Mouse (Mus musculus) myocyte (in vitro differentiated cells): ENCODE measurements at regions not wholly inside any gene's neighbourhood (a gene's known extent, or its start where the extent isn't known, plus 50 kb on each side); places are given as distances from the start of the nearest gene placed in this dataset.

Source experiments
- H3K27me3 ChIP-seq: one replicate; pipeline ENCODE4 v1.6.1; 2011; ENCODE audit not compliant: control insufficient read depth, insufficient read depth, insufficient read length
- H3K36me3 ChIP-seq: one replicate; pipeline ENCODE4 v1.6.1; 2011; ENCODE audit not compliant: control insufficient read depth, insufficient read depth
- H3K4me2 ChIP-seq: one replicate; pipeline ENCODE4 v1.6.1; 2011; ENCODE audit warnings: low read depth, control low read depth
- H3K4me3 ChIP-seq: one replicate; pipeline ENCODE4 v1.5.1; 2011; ENCODE audit warnings: mild to moderate bottlenecking, control low read depth, moderate library complexity
- H3K79me2 ChIP-seq: one replicate; pipeline ENCODE4 v1.6.1; 2011; ENCODE audit not compliant: control insufficient read depth, insufficient read depth
- H3ac ChIP-seq: one replicate; pipeline ENCODE4 v1.6.1; 2011; ENCODE audit not compliant: control insufficient read depth, insufficient read length
- CEBPB ChIP-seq: IDR thresholded peaks from 2 replicates; pipeline ENCODE4 v1.6.1; 2011; ENCODE audit warnings: mild to moderate bottlenecking, moderate library complexity; ENCODE audit not compliant: poor library complexity, insufficient read depth, severe bottlenecking
- E2F4 ChIP-seq: IDR thresholded peaks from one replicate; pipeline ENCODE4 v1.6.1; 2011; ENCODE audit warnings: mild to moderate bottlenecking, control low read depth, moderate library complexity; ENCODE audit not compliant: insufficient read depth
- MAX ChIP-seq: IDR thresholded peaks from one replicate; pipeline ENCODE4 v1.6.1; 2011; ENCODE audit warnings: low read depth, mild to moderate bottlenecking, control low read depth
- MYOD1 ChIP-seq, 3 experiments: IDR thresholded peaks; one replicate each; pipeline ENCODE4 v1.6.1; 2011; ENCODE audit warnings: control low read depth in 2 of 3, low read depth in 2 of 3, mild to moderate bottlenecking in 2 of 3, moderate library complexity in 1 of 3; ENCODE audit not compliant: insufficient read length in 2 of 3, control insufficient read depth in 1 of 3
- MYOG ChIP-seq, 3 experiments: IDR thresholded peaks; one replicate each; pipeline ENCODE4 v1.6.1; 2011; ENCODE audit warnings: control low read depth in 2 of 3, low read depth in 2 of 3, mild to moderate bottlenecking in 2 of 3; ENCODE audit not compliant: insufficient read length in 2 of 3, control insufficient read depth in 1 of 3, insufficient read depth in 1 of 3
- POLR2A ChIP-seq: IDR thresholded peaks from one replicate; pipeline ENCODE4 v1.6.1; 2011; ENCODE audit warnings: low read depth, mild to moderate bottlenecking, control low read depth, moderate library complexity; ENCODE audit not compliant: insufficient read length
- POLR2AphosphoS2 ChIP-seq: IDR thresholded peaks from one replicate; pipeline ENCODE4 v1.6.1; 2011; ENCODE audit warnings: low read depth, control low read depth; ENCODE audit not compliant: insufficient read length
- REST ChIP-seq: IDR thresholded peaks from one replicate; pipeline ENCODE4 v1.6.1; 2011; ENCODE audit warnings: mild to moderate bottlenecking, control low read depth, moderate library complexity; ENCODE audit not compliant: insufficient read depth, insufficient read length
- SRF ChIP-seq: IDR thresholded peaks from one replicate; pipeline ENCODE4 v1.6.1; 2011; ENCODE audit warnings: low read depth; ENCODE audit not compliant: control insufficient read depth, insufficient read length
- TCF12 ChIP-seq: IDR thresholded peaks from one replicate; pipeline ENCODE4 v1.6.1; 2011; ENCODE audit warnings: mild to moderate bottlenecking, control low read depth; ENCODE audit not compliant: poor library complexity, insufficient read depth, severe bottlenecking
- TCF3 ChIP-seq: IDR thresholded peaks from one replicate; pipeline ENCODE4 v1.6.1; 2011; ENCODE audit warnings: low read depth, control low read depth; ENCODE audit not compliant: insufficient read length
- USF1 ChIP-seq: IDR thresholded peaks from one replicate; pipeline ENCODE4 v1.6.1; 2011; ENCODE audit warnings: low read depth, mild to moderate bottlenecking, control low read depth, moderate library complexity

DNA sequence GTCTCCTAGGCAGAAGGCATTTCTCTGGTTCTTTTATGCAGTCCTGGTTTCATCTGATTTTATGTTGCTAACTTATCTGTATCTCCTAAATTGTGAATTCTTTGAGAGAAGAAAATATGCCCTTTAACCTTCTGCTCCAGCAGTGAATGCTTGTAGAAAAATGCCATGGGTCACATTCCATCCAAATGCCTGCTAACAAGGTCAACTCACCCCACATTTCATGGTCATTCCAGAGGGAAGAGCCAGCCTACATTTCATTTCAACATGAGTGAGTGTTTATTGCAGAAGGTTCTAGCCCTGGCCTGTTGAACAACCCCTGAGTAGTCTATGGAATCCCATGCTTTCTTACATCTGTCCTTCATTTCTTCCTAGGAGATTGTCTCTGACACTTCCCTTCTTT, 147.7 kb downstream of the Erv3 start:
- TF ChIP-seq CEBPB (no peak), MYOD1 (IDR thresholded peaks at IDR 0.05; ENCODE audit: control insufficient read depth in 1 of 3, insufficient read length in 2 of 3, low read depth in 2 of 3) (no peak), TCF12 (no peak), POLR2A (no peak), TCF3 (no peak), MYOG (IDR thresholded peaks at IDR 0.05; ENCODE audit: control insufficient read depth in 1 of 3, insufficient read depth in 1 of 3, insufficient read length in 2 of 3, low read depth in 2 of 3) (no peak), SRF (no peak), E2F4 (no peak), POLR2AphosphoS2 (no peak), REST (no peak)
- Histone ChIP-seq H3K27me3 (no peaks in the 10 kb centered on the region), H3K4me2 (no peak overlapping the region), H3K79me2 (no peaks in the 10 kb centered on the region), H3K4me3 (no peak overlapping the region), H3ac (no peak overlapping the region), H3K36me3 (no peaks in the 10 kb centered on the region)

DNA sequence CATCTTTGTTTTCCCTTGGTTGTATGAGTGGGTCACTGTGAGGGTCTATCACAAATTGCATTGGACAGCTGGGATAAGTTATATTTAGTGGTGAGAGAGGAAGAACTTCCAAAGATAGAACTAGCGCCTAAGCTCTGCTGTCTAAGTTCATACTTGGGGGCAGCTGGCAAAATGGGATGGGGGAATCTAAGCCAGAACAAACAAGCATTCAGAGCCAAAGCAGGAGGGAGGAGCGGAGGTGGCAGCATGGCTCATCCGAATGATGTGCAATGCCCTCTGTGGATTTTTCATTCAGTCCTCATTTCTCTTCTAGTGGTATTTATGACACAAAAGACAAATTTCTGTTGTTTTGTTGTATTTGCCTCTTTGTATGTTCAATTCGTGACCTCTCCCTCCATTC, 144.5 kb upstream of the Adra1d start:
- Histone ChIP-seq H3K4me2 (peak overlapping the region; percentile 7), H3K79me2 (no peaks in the 10 kb centered on the region), H3K27me3 (no peaks in the 10 kb centered on the region), H3K36me3 (no peaks in the 10 kb centered on the region), H3ac (no peak overlapping the region), H3K4me3 (no peak overlapping the region)
- TF ChIP-seq REST: no peak
- TF ChIP-seq POLR2AphosphoS2: no peak
- TF ChIP-seq MAX: no peak
- TF ChIP-seq SRF: no peak
- no peak for TF ChIP-seq E2F4

DNA sequence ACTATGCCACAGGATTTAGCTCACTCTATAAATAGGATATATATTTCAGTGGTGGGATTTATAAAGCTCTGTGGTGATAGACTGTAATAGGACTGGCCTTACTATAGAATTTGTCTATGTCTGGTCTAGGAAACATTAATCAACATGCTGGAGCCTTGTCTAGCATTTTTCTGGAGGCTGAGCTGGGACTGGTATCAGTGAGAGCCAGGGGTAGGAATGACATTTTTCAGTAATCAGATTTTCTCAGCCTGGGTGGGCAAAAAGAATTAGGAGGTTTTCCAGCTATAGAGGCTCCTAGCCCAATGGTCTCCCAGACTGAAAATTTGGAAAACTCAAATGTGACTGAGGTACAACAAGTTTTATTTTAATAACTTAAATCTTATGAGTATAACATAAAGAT, 142.3 kb upstream of the Adra1d start:
- H3K4me3 ChIP-seq: no peak overlapping the region
- TF ChIP-seq E2F4: no peak
- TF ChIP-seq MYOG (IDR thresholded peaks at IDR 0.05; ENCODE audit: control insufficient read depth in 1 of 3, insufficient read depth in 1 of 3, insufficient read length in 2 of 3, low read depth in 2 of 3): no peak
- no peak for TF ChIP-seq TCF12
- no peak for TF ChIP-seq MAX
- no peak for TF ChIP-seq CEBPB
- no peak for TF ChIP-seq MYOD1 (IDR thresholded peaks at IDR 0.05; ENCODE audit: control insufficient read depth in 1 of 3, insufficient read length in 2 of 3, low read depth in 2 of 3)
- no peak for TF ChIP-seq TCF3
- TF ChIP-seq USF1: no peak
- TF ChIP-seq POLR2AphosphoS2: no peak
- no peak for TF ChIP-seq POLR2A
- no peak for TF ChIP-seq REST
- TF ChIP-seq SRF: no peak
- H3K79me2 ChIP-seq: no peaks in the 10 kb centered on the region
- H3K27me3 ChIP-seq: no peaks in the 10 kb centered on the region
- peak overlapping the region; percentile 42 for H3K4me2 ChIP-seq
- no peak overlapping the region for H3ac ChIP-seq
- no peaks in the 10 kb centered on the region for H3K36me3 ChIP-seq

DNA sequence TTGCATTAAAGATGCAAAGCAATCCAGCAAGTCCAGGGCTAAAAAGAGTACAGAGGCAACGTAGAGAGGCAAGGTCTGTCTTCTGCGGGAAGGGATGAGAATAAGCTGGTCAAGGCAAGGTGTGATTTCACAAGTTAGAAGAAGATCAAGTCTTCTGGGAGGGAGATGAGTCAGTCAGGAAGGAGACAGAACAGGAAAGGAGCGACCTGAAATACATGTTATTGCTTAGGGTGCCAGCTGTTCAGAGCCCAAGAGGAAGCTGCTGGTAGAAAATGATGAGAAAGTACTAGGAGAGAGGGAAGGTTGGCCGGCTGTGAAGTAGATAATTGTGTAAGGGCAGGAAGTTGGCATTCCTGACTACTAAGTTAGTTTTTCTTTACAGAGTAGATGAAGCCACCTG, 140.1 kb upstream of the Adra1d start:
- no peaks in the 10 kb centered on the region for H3K79me2 ChIP-seq
- no peaks in the 10 kb centered on the region for H3K27me3 ChIP-seq
- TF ChIP-seq REST: no peak
- no peak overlapping the region for H3ac ChIP-seq
- no peak overlapping the region for H3K4me2 ChIP-seq
- H3K4me3 ChIP-seq: no peak overlapping the region
- no peaks in the 10 kb centered on the region for H3K36me3 ChIP-seq

DNA sequence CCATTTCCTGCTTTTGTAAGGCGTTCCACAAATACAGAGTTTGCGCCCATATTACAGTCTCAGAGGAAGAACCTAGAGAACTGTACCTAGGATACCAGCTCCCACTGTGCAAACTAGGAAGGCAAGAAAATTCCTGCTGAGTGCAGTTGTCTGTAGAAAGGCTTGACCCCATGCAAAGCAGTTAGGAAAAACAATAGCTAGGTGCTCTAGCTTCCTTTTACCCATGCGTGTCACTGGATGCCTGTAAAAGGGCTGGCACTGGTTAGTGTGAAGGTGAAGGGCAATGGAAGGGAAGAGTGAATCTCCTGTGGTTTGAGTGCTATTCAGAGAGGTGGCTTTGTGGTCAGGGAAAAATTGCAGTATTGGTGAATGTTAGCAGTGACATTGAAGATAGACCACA, 137.7 kb upstream of the Adra1d start:
- no peak overlapping the region for H3K4me2 ChIP-seq
- no peaks in the 10 kb centered on the region for H3K27me3 ChIP-seq
- H3K4me3 ChIP-seq: no peak overlapping the region
- H3K79me2 ChIP-seq: no peaks in the 10 kb centered on the region
- TF ChIP-seq POLR2AphosphoS2 (no peak), MAX (no peak), POLR2A (no peak), CEBPB (no peak), TCF3 (no peak)
- H3ac ChIP-seq: no peak overlapping the region
- H3K36me3 ChIP-seq: no peaks in the 10 kb centered on the region
